Mouse (Mus musculus) brain, embryonic 14.5 days (tissue): Measurements from ENCODE around the gene Acvrl1. TPM values are rescaled to one million over a fixed set of nuclear protein-coding genes. Genes with fewer than 3 reads are reported as not detected.

Source experiments
- DNase-seq: peaks from one replicate; pipeline ENCODE4 v3.0.0-alpha.2; 2011; ENCODE audit warnings: low read depth
- CTCF ChIP-seq: fragments of 200-500 bp; IDR thresholded peaks from 2 replicates; pipeline ENCODE4 v1.5.1; 2012; ENCODE audit warnings: inconsistent platforms, mild to moderate bottlenecking, moderate library complexity, borderline replicate concordance; ENCODE audit not compliant: insufficient read depth, insufficient read length; ENCODE audit errors: extremely low read depth
- POLR2A ChIP-seq: fragments of 200-500 bp; IDR thresholded peaks from 2 replicates; pipeline ENCODE4 v1.6.1; 2012; ENCODE audit warnings: mild to moderate bottlenecking, inconsistent platforms, borderline replicate concordance; ENCODE audit not compliant: poor library complexity, insufficient read depth, insufficient read length, severe bottlenecking; ENCODE audit errors: extremely low read depth
- polyA plus RNA-seq: library from polyadenylated mRNA; depleted of rRNA; stranded (reverse); fragments of >200 nt; gene quantifications from 2 replicates; pipeline ENCODE4 v1.2.3, GENCODE M21; 2012

Acvrl1 gene
- polyA plus RNA-seq, 1 experiment, result 11.6 TPM

- peak; percentile 31 for DNase-seq
- peak; percentile 47; the same call in 1 of the 2 replicates for TF ChIP-seq CTCF
- TF ChIP-seq POLR2A, result no peak
Measured at GRCm38 (mm10) chr15:101118399-101119125, 9.8 kb upstream of the Acvrl1 start.

GRCm38 (mm10) chr15:101121411-101122289, 6.7 kb upstream of the Acvrl1 start:
- no peak for TF ChIP-seq CTCF
- no peak for TF ChIP-seq POLR2A
- no peak for DNase-seq

- TF ChIP-seq CTCF, result no peak
- TF ChIP-seq POLR2A, result no peak
Measured at GRCm38 (mm10) chr15:101122290-101122589, 6.1 kb upstream of the Acvrl1 start.

GRCm38 (mm10) chr15:101123202-101123601, 5.1 kb upstream of the Acvrl1 start:
- DNase-seq, result no peak
- TF ChIP-seq POLR2A (no peak), CTCF (no peak)

More at GRCm38 (mm10) chr15:101122290-101122589, 6.1 kb upstream of the Acvrl1 start:
- no peak for DNase-seq

GRCm38 (mm10) chr15:101125561-101125960, 2.8 kb upstream of the Acvrl1 start:
- TF ChIP-seq CTCF (no peak), POLR2A (no peak)
- DNase-seq, result no peak

- no peak for TF ChIP-seq POLR2A
- TF ChIP-seq CTCF, result no peak
Measured at GRCm38 (mm10) chr15:101126876-101127544, 1.3 kb upstream of the Acvrl1 start.

GRCm38 (mm10) chr15:101129412-101129811, 1.1 kb downstream of the Acvrl1 start:
- no peak for TF ChIP-seq POLR2A
- no peak for TF ChIP-seq CTCF
- DNase-seq, result no peak

More at GRCm38 (mm10) chr15:101126876-101127544, 1.3 kb upstream of the Acvrl1 start:
- no peak for DNase-seq

GRCm38 (mm10) chr15:101131498-101131897, 3.2 kb downstream of the Acvrl1 start:
- no peak for DNase-seq
- TF ChIP-seq CTCF (no peak), POLR2A (no peak)

GRCm38 (mm10) chr15:101132041-101132440, 3.7 kb downstream of the Acvrl1 start:
- TF ChIP-seq POLR2A (no peak), CTCF (no peak)
- DNase-seq, result no peak

- no peak for DNase-seq
- TF ChIP-seq POLR2A, result no peak
Measured at GRCm38 (mm10) chr15:101132761-101133160, 4.4 kb downstream of the Acvrl1 start.
